Mouse (Mus musculus) heart, adult 18-20 months (tissue): ENCODE results near the gene Rbfox2. TPM values are rescaled to one million over a fixed set of nuclear protein-coding genes. Genes with fewer than 3 reads are reported as not detected.

Experiments
- DNase-seq, 2 experiments: peaks; one replicate each; pipeline ENCODE4 v3.0.0; 2021 to 2022; ENCODE audit warnings: mixed read lengths in 1 of 2
- total RNA-seq, 2 experiments: library from RNA; stranded (reverse); gene quantifications; 2 replicates each; pipeline ENCODE4 v1.2.3; 2021

The Rbfox2 gene
- total RNA-seq, 2 experiments from 2014 or later = 86.5 to 90.5 TPM

GRCm38 (mm10) chr15:77271285-77271684 is 35.5 kb downstream of the Rbfox2 start:
- no peak for DNase-seq

GRCm38 (mm10) chr15:77269496-77269895 is 37.3 kb downstream of the Rbfox2 start:
- peak; percentile 40 to 48 for DNase-seq

GRCm38 (mm10) chr15:77268415-77268814 is 38.4 kb downstream of the Rbfox2 start:
- no peak for DNase-seq

GRCm38 (mm10) chr15:77265318-77265717 is 41.5 kb downstream of the Rbfox2 start:
- DNase-seq = no peak

GRCm38 (mm10) chr15:77264314-77264713 is 42.5 kb downstream of the Rbfox2 start:
- DNase-seq = no peak

GRCm38 (mm10) chr15:77262782-77263181 is 44.0 kb downstream of the Rbfox2 start:
- DNase-seq = no peak

GRCm38 (mm10) chr15:77257437-77258229 is 49.2 kb downstream of the Rbfox2 start:
- DNase-seq = peak; percentile 77 to 83

GRCm38 (mm10) chr15:77256782-77257181 is 50.0 kb downstream of the Rbfox2 start:
- no peak for DNase-seq

GRCm38 (mm10) chr15:77254636-77255035 is 52.2 kb downstream of the Rbfox2 start:
- DNase-seq = peak in 1 of 2 experiments; percentile 27

- peak; percentile 75 to 82 for DNase-seq
These were observed 52.7 kb downstream of the Rbfox2 start for GRCm38 (mm10) chr15:77254128-77254527.

GRCm38 (mm10) chr15:77251706-77252105 is 55.1 kb downstream of the Rbfox2 start:
- no peak for DNase-seq

- DNase-seq = no peak
These were observed 56.0 kb downstream of the Rbfox2 start for GRCm38 (mm10) chr15:77250806-77251205.

- DNase-seq = no peak
These were observed 57.4 kb downstream of the Rbfox2 start for GRCm38 (mm10) chr15:77249421-77249820.

- peak; percentile 67 to 86 for DNase-seq
These were observed 61.1 kb downstream of the Rbfox2 start for GRCm38 (mm10) chr15:77245418-77246365.

GRCm38 (mm10) chr15:77244634-77245033 is 62.2 kb downstream of the Rbfox2 start:
- DNase-seq = no peak

GRCm38 (mm10) chr15:77243876-77244560 is 62.8 kb downstream of the Rbfox2 start:
- no peak for DNase-seq

GRCm38 (mm10) chr15:77240607-77241006 is 66.2 kb downstream of the Rbfox2 start:
- DNase-seq = no peak

GRCm38 (mm10) chr15:77239564-77239963 is 67.2 kb downstream of the Rbfox2 start:
- no peak for DNase-seq

- DNase-seq = no peak
These were observed 69.1 kb downstream of the Rbfox2 start for GRCm38 (mm10) chr15:77237661-77238060.

- peak; percentile 56 to 74 for DNase-seq
These were observed 70.7 kb downstream of the Rbfox2 start for GRCm38 (mm10) chr15:77236055-77236567.

- DNase-seq = no peak
These were observed 71.3 kb downstream of the Rbfox2 start for GRCm38 (mm10) chr15:77235551-77235950.

GRCm38 (mm10) chr15:77234296-77234695 is 72.5 kb downstream of the Rbfox2 start:
- no peak for DNase-seq
